Mouse (Mus musculus) megakaryocyte progenitor cell, adult 5-6 weeks (primary cell): Measurements from ENCODE around the gene Neurod2. TPM values are rescaled to one million over a fixed set of nuclear protein-coding genes. Genes with fewer than 3 reads are reported as not detected.
A peak's percentile ranks its signal among the peaks of the same experiment; 100 is the strongest.

Source experiments
- ATAC-seq: replicated peaks from 2 replicates; pipeline ENCODE4 v1.8.0; 2016; ENCODE audit warnings: mild to moderate bottlenecking, moderate TSS enrichment, inconsistent platforms; ENCODE audit not compliant: poor library complexity
- total RNA-seq, 2 experiments: library from RNA; stranded (forward) in 1 of 2; stranded (reverse) in 1 of 2; fragments of 157-497, 149-512 nt in 1 of 2; fragments of 200-1000 nt in 1 of 2; gene quantifications; 2 replicates each; pipeline versions ENCODE4 v1.2.3 to v1.2.4; 2015 to 2017

Gene Neurod2
- total RNA-seq (2015), result not detected in 2 replicates
- total RNA-seq (2017), result not detected in 2 replicates

DNA sequence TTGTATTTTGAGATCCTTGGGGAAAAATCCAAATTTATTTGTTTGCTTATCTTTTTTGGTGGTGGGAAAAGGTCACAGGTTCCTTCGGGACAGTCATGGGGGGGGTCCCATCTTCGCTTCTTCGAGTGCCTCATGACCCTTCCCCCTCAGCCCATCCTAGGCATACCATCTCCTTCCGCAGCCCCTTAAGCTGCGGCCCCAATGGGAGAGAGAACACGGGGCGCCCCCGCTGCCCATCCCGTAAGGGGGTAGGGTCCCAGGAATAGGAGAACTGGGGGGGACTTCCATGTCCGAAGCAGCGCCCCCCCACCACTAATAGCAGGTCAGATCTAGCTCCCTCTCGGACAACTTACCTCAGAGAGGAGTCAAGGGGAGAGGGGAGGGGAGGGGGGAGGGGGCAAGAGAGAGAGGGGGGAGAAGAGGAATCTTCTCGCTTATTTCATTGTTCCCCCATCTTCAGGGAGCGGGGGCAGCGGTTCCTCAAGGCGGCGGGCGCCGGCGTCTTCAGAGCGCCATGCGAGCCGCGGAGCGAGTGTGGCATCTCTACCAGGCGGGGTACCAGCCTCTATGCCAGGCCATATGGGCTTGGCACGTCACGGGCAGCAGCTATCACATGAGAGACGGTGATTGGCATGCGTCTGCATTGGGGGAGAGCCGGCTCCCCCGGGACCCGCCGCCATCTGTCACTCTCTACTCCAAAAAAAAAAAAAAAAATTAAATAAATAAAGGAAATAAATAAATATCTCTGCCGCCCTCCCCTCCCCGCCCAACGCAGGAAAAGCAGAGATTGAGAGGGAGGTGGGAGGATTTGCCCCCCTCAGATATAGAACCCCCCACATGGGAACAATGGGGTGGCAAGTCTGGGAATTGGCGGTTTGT is at the start of gene Neurod2:
Gene Neurod2, minus strand, starts transcription at position 568 of the 879 bp plus-strand sequence.
- ATAC-seq, result no peak

DNA sequence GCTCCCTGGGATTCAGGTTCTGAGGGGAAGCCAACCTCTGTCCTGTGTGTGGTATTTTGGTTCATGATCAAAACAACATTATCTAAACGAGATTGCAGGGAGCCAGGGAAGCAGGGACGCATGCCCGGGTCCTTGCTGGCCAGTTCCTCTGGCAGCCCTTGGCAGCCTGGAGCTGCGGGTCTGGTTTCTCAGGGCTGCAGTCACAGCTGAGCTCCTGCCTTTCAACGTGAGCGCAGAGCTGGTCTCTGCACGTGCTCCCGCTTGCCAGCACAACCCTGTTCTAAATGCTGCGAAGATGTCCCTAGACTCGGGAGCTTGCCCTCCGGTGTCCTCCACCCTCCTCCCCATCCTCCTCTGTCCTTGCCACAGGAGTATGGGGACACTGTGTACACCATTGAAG is 48.3 kb upstream of the Neurod2 start:
- no peak for ATAC-seq

GRCm38 (mm10) chr11:98376756-98377155 is 47.3 kb upstream of the Neurod2 start:
- ATAC-seq, result no peak

DNA sequence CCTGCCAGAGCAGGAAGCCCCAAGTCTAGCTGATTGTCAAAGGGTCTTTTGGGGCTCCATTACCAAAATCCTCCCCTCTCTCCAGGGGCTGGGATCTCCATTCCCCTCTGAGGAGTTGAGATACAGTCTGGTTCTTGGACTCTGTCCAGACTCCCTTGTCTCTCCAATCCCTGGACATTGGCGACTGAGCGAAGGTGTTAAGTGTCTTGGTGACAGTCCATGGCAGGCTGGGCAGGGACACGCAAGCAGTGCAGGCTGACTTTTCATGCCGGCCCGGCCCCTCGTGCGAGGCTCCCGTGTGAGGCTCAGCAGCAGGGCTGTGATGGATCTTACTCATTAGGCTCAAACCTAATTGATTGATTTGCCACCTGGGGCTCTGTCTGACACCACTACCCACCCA is 44.8 kb upstream of the Neurod2 start:
- no peak for ATAC-seq

DNA sequence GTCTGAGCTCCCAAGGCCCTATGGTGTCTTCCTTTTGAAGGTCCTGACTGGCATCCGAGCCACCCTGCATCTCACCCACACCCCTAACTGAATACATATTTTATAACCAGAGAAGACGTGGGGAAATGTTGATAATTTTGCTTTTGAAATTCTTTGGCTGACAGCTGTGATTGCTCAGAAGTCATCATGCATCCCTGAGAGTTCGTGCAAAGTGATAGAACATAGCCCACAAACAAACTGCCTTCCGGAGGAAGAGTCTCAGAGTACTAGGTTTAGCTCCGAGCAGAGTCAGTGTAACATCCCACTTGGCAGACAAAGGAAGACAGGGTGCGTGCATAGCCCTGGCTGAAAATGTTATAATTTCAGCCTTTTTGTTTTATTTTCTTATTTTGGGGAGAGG is 43.8 kb upstream of the Neurod2 start:
- no peak for ATAC-seq

DNA sequence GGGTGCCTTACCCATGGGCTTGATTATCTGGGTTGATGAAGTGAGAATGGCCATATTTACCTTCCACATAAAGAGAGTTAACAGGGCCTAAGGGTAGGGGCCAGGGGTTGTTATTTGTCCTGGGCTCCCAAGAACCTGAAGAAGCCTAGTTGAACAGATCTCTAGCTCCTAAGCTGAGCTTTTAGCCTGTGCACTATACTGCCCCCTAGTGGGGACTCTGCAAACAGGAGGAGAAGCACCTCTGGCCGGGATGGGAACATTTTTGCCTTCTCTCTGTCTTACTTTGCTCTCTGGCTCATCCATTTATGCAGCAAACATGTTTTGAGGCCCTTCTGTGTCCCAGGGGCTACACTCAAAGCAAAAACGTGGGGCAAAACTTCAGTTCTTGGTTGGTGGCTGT is 43.0 kb upstream of the Neurod2 start:
- peak; percentile 68 for ATAC-seq

GRCm38 (mm10) chr11:98371556-98372240 is 42.2 kb upstream of the Neurod2 start:
- ATAC-seq, result no peak

- no peak for ATAC-seq
These were observed 41.1 kb upstream of the Neurod2 start for GRCm38 (mm10) chr11:98370588-98370987.

DNA sequence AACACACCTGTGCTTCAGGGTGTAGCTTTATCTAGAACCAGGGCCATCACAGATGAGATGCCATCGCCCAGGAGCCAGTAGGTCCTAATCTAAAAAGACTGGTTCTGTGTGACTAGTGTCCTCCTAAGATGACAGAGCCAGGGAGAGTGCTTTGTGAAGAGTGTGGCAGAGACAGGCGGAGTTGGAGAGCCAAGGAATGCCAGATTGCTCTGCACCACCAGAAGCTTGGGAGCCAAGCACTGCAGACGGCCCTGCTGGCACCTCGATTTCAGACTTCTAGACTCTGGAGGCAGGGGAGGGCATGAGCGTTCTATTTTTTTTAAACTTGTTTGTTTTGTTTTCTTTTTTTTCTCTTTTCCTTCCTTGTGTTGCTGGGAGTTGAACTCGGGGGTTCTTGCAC is 39.9 kb upstream of the Neurod2 start:
- no peak for ATAC-seq

DNA sequence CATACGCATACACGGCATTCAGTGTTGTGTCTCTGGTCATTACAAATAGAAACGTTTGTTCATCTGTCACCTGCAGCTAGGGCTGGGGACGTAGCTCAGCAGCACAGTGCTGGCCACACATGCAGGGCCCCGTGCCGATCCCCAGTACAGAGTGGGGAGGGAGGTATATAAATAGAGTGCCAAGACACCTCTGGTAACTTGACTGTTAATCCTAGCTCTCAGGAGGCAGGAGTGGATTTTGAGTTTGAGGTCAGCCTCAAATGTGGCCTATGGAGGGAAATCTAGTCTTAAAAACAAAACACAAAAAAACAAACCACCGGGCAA is 38.4 kb upstream of the Neurod2 start:
- ATAC-seq, result no peak

- ATAC-seq, result no peak
These were observed 37.9 kb upstream of the Neurod2 start for GRCm38 (mm10) chr11:98367171-98367862.

DNA sequence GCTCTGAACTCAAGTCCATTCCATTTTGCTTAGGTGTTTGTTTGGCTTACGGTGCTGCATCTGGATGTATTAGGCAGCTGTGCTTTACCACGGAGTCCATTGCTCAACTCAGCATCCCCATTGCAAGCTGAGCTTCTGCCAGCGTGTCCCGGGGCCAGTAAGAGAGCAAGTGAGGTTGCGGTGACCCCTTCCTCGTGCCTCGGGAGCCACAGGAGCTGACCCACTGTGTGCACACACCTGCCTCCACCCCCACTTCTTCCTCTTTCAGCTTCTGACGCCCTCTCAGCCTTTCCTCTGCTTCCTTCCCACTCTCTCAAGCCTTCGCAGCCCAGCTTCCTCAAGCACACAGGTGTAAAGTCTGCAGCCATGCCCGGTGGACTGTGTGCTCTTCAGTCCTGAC is 36.8 kb upstream of the Neurod2 start:
- ATAC-seq, result peak; percentile 80

DNA sequence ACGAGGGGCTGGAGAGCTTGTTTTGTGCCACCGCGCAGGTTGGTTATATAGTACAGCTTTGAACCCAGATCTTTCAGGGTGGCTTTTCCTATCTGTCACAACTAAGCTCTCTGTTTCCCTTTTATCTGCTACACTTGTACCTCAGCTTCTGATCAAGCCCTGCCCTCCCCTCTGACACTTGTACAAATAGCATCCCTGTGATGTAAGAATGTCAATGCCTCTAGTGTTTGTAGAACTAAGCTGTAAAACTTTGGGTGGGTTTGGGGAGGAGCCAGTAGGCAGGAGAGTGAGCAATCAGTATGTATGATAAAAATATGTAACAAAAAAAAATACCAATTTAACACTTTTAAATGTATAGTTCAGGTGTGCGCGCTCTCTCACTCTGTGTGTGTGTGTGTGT is 35.0 kb upstream of the Neurod2 start:
- no peak for ATAC-seq

- no peak for ATAC-seq
These were observed 34.4 kb upstream of the Neurod2 start for GRCm38 (mm10) chr11:98363817-98364216.

GRCm38 (mm10) chr11:98360866-98361521 is 31.5 kb upstream of the Neurod2 start:
- ATAC-seq, result peak; percentile 50

DNA sequence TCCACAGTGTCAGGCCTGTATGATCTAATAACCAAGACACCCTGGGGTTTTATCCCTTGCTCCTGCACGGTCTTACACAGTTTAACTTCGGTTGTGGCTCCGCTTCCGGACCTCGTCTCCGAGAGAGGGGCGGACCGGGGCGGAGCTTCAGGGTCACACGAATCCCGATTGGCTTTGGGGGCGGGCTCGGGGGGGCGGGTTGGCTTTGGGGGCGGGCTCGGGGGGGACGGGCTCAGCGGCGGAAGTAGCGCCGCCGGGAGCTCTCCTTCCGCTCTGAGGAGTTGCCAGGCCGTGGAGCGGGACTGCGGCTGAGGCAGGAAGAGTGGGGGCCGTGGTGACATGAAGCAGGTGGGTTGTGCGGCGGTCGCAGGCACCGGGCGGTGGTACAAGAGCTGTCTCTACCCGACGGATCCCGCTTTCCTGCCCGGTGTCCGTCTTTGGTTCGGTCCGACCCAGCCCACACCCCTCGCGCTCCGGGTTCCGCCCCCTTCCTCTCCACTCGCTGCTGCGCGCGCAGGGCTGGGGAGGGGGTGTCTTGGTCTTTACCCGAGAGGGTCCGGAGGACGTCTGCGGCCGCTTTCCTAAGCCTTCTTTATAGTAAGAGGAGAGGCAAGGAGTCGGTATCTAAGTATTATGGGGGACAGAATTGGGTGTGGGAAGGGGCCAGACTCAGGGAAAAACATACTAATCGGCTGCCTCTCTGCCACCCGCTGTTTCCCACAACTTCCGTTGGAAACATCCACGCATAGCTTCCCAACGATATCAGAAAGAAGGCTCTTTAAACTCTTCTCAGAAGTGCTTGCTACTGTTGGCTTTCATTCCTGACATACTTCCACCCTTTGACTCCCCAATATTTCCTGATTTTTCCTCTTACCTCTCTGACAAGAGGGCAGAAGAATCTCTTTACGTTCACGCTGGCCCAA is 29.0 kb upstream of the Neurod2 start, which contains the start of gene Stard3:
Gene Stard3, plus strand, starts transcription at position 208 of the 923 bp plus-strand sequence.
- ATAC-seq, result peak; percentile 72

DNA sequence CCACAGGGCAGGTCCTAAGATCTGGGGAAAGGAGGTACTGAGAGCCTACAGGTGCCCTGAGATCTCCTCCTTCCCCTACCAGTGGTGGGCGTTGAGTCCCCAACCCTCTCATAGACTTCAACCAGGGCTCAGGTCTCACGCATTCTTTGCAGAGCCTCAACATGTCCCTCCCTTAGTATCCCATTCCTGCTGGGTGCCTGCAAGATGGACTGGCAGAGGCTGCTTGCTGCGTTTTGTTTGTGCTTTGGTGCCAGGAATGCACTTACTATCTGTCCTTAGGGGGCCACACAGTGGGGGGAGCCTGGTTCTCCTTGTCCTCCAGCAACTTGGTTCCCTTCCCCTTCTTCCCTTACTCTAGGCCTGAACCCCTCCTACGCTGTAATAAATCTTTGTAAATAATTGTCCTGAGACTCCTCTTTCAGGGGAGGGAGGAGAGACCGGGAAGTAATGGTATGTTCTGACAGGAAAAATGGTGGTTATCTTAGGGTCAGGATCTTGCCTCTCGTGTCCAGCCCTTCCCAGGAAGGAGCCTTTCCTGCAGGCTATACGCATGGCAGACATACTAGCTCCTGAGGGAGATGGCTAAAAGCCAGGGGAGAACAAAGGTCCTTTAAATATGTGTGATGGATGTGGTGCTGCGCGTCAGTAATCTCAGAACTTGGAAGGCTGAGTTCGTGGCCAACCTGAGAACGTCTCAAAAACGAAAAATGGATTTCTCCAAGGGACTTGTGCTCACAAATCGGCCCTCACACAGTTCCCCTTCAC is 28.1 kb upstream of the Neurod2 start:
- ATAC-seq, result no peak; the same call in 1 of the 2 replicates

GRCm38 (mm10) chr11:98356625-98357394 is 27.4 kb upstream of the Neurod2 start:
- no peak for ATAC-seq
